Mouse (Mus musculus) heart, adult 9 months (tissue): ENCODE measurements around the gene Cntn3.

ENCODE experiments used
- DNase-seq, 2 experiments: peaks; one replicate each; pipeline ENCODE4 v3.0.0; 2022; ENCODE audit warnings: low spot score in 2 of 2

Cntn3 gene

DNA sequence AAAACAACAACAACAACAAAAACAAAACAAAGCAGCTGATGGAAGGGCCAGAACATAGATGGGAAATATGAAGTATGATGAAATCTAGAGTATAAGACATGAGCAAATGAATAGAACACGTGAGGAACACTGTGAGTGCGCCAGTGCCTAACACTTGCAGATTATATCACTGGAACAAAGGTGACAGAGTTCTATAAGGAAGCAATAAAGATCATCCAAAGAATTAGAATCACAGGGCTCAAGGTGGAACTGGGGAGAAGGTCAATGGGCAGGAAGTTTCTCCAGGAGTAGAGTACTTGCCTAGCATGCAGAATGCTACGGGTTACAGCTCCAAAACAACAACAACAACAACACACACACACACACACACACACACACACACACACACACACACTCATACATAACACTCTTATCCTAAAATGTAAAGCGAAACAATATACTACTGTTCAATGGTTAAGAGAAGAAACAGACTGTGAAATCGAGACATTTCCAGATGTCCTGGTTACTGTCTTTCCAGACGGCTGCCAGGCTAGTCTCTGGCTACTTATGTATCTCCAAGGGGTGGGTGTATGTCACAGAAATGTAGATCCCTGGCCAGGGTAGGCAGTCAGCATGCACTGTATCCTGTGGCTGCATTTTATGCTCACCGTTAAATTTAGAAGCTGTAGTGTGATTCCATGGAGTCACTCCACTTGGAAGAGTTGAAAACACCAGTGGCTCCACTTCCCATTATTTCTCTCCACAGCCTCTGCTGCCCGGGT lies 94.4 kb downstream of the Cntn3 start:
- no peak for DNase-seq

DNA sequence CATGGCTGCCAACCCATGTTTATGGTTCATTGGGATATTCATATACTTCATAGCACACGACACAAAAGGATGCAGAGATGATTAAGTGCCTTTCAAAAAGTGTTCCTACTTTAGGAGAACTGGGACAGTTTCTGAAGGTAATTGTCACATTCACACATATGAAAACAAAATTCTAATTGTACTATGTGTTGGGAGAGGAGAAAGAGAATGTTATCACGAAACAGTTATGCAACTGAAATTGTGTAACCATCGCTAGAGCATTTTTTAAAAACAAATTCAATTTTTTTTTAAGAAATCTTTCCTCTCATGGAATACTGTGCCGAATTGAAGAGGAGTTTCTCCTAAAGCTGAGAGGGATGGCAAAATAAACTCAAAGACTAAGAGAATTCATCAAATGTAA lies 134.5 kb downstream of the Cntn3 start:
- DNase-seq = no peak

DNA sequence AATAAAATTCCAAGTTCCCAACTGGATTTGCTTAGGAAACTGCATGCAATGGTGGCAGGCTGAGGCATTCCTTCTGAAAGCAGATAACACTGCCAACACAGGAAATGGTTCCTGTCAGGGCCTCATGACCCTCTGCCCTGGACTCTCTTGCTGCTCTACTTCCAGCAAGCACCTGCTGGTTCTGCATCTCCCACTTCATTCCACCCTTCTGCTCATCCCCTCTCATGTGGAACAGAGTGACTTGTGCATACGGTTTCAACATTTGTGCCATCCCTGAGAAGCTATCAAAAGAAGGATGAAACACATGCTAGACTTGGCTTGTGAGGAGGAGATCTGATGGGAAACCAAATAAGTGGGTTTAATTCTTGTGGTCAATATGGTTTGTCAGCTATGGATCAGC lies 145.4 kb downstream of the Cntn3 start:
- no peak for DNase-seq

DNA sequence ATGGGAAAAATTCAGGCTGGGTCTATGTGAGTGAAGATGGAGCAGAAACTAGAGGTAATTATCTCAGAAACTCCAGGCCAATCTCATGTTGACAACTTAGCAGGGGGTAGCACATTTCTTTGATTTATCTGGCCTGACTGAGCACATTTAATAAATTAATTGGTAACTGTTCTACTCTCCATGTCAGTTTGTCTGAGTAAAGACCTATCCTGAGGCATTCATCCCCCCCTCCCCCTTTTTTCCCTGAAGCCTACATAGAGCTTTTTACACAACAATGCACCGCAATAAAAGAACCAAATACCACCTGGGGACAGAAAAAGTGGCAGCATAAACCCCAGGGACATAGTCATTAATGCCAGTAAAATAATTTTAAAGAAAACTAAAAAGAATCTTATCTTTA lies 151.1 kb downstream of the Cntn3 start:
- DNase-seq = no peak

GRCm38 (mm10) chr6:102388590-102388989 lies 184.3 kb downstream of the Cntn3 start:
- no peak for DNase-seq

- DNase-seq = no peak
Measured at GRCm38 (mm10) chr6:102372112-102372511, 200.8 kb downstream of the Cntn3 start.

DNA sequence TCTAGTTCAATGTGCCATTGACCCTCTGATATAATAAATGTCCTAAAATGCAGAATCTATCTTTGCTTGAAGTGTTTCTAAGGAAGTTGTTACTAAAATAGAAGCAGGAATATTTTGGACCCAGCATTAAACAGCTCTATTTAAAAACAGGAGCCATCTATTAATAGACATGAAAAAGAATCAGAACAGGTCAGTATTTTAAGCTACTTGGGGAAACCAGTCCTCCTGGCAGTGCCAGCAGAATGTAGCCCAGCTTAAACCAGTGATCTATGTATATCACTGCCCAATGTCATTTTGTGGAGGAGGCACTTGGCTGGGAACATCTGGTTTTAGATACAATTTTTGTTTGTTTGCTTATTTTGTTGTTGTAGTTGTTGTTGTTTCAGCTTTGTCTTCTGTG lies 209.0 kb downstream of the Cntn3 start:
- DNase-seq = peak in 1 of 2 experiments; percentile 17

DNA sequence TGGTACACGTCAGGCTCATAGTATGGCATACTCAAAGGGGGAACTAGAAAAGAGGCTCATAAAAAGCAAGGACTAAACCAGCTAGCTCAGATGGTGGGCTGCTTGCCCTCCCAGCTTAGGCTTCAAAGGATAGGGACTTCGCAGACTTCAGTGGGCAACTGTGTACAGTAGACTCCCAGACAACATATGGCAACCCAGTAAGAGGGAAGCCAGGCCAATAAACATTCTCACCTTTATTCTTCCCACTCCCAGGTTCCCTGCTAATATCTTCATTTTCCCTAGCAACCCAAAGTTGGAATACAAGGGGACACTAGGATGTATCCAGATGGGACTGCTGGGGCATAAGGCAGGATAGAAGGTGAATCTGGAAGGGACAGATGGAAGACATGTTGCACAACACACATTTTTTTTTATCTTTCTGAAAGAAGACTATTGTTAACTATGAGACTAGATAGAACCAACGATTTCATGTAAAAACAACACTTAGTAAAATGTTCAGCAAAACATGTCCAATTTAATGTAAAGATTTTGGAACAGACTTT lies 209.5 kb downstream of the Cntn3 start:
- no peak for DNase-seq

- DNase-seq = no peak
Measured at GRCm38 (mm10) chr6:102332144-102332543, 240.8 kb downstream of the Cntn3 start.

DNA sequence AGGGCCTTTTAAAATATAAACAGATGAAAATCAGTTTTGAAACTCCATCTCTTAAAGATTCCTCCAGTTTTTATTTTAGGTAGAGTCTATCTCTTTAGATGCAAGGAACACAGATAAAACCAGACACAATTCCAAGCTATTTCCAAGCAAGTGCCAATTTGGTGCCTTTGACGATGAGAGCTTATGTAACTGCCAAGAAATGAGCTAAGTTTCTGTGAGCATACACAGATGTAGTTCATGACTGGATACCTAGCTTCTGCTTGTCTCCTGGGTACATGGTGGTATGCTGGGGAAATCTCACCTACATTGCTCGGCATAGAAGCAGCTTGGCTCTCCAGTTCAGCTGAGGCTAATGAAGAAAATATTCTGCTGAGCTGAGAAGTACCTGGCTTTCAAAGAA lies 246.2 kb downstream of the Cntn3 start:
- DNase-seq = no peak

DNA sequence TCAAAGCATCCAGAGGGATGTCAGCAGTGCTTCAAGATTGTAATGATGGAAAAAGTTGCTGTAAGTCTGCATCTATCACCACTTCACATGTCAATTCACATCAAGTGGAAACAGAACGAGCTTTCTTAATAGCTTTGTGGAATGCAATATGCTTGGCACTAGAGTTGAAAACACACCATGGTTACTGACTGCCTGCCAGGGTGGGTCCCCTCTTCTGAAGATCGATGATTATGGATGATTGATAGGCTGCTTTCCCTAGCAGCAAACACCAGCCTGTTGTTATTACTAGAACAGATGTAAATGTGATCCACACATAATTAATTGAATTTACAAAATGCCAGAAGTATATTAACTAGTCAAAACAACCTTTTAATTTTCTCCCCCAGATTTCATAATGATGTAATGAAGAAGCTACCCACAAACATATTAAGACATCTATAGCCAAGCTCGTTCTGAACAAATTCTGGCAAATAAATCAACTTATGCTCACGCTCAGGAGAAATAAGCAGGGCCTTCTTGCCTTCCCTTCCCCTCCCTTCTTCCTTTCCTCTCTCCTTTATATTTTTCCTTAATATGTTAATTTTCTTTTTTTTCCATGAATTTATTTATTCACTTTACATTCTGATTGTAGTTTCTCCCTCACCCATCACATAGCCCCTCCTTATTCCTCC lies 250.2 kb downstream of the Cntn3 start:
- DNase-seq = no peak

DNA sequence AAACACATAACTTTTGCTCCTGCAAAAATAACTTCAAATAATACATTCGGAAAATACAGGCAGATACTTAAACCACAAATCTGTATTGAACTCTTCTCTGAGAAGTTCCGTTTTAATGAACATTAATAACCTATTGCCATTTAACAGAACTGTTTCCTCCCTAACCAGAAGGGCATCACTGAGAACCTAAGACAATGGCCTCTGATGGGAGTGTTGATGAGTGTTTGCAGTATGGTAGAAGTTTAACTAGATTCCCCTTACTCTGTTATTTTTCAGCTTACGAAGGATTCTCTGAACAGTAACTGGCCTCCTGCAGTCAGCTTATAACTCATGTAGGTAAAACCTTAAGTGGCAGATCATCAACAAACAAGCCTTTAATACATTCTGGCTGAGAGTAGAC lies 253.1 kb downstream of the Cntn3 start:
- DNase-seq = no peak

DNA sequence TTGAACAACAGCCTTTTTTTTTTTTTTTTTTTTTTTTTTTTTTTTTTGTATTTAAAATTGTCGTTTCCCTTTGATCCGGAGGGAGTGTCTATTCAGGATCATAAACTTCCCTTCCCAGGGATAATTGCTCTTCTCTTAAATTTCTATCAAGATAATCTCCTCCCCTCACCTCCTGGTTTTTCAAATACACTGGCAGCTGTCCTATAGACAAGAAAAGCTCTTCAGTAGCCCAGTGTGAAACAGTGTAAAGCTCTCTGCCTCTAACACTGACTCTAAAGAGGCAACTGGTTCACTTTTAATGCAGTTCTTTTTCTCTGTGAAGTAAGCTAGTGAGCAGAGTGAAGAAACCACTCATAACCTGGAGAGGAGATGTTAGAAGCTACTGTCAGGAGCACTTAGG lies 290.0 kb downstream of the Cntn3 start:
- DNase-seq = no peak

- no peak for DNase-seq
Measured at GRCm38 (mm10) chr6:102231015-102231414, 341.9 kb downstream of the Cntn3 start.

- DNase-seq = no peak
Measured at GRCm38 (mm10) chr6:102186316-102186715, 386.6 kb downstream of the Cntn3 start.

DNA sequence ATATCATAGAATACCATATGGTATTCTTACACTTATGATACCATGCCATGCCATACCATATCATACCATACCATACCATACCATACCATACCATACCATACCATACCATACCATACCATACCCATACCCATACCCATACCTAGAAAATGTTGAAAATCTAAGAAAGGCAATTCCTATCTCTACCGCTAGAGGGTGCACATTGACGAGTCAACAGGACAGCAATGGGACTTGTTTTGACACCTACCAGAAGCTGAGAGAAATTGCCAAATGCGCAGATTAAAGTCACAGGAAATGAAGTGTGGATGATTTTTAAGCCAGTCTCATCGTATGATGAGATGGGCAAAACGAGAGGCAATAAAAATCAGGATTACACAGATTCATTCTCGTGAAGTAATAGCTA lies 402.0 kb downstream of the Cntn3 start:
- peak in 1 of 2 experiments; percentile 4 for DNase-seq

DNA sequence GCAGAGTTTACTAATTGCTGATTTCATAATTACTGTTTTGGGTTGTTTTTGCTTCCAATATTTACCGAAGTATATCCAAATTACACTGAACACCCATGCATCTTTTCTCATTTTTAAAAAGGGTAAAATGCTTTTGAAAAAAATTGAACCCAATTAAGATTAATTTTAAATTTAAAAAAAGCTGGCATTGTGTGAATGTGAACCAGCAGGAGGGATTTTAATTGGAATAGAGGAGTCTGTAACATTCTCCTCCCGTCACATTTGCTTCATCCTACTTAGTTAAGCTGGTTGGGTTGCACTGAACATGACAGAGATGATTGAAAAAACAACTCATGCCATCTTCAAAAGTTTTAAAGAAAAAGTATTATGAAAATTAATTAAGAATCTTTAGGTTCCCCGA lies 411.7 kb downstream of the Cntn3 start:
- no peak for DNase-seq

DNA sequence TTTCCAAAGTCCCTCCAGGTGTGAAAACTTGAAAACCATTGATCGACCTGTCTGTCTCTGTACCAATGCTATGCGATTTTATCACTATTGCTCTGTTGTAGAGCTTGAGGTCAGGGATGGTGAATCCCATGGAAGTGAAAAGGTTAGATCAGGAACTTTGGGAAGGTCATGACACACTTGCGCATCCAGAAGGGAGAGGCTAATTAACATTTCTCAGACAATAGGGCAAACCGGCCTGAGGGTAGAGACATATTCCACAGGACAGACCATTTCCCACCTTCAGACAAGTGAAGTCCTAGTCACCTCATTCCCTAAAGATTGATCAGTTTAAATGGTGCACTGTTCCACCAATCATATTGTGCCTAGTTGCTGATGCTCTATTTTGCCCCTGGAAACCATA lies 451.2 kb downstream of the Cntn3 start:
- DNase-seq = no peak

GRCm38 (mm10) chr6:102120003-102120402 lies 452.9 kb downstream of the Cntn3 start:
- DNase-seq = peak; percentile 12 to 24

DNA sequence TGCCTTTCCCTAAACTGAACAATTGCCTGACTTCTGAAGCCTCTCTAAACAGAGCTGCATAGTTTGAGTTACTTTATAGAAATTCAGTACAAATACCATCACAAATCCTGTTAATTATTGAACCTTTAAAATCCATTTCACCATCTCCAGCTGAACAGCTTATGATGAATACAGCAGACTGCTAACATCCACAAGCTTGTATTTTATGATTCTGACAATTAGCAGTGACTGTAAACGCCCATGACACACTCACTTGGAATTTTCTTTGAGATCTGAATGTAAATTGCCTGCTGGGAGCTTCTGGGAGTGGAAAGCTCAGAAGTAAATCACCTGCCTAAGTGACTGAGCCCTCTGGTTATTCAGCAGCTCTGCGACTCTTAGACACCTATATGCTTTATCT lies 459.3 kb downstream of the Cntn3 start:
- DNase-seq = no peak
